Mouse (Mus musculus): ENCODE results near the gene Daam1. TPM values are rescaled to one million over a fixed set of nuclear protein-coding genes. Genes with fewer than 3 reads are reported as not detected.

The Daam1 gene
- polyA plus RNA-seq, 1 experiment from 2014 or later = 8.5 TPM

DNA sequence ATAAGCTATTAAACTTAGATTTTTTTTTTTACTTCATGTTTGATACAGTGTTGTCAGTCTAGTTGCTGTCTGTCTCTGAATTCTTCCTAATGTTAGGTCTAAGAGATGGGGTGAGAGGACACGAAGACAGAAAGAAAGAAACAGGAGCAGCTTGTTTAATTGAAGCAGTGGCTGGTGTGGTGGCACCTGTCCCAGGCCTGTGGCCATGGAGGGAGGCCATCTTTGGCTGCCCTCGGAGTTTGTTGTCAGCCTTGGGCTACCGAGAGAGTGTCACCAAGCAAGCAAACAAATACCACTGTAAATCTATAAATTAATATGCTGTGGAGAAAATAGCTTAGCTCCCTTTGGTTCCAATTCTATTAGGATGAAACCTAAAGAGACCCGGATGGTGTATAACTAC lies 74.0 kb downstream of the Daam1 start:
- Histone ChIP-seq H3K9me3 (ENCODE audit: control insufficient read depth, low read length) (no peaks in the 10 kb centered on the region), H3K4me3 (ENCODE audit: low read depth, low read length) (no peak overlapping the region), H3K27ac (replicated peaks; ENCODE audit: low read depth, low read length) (no peak overlapping the region), H3K36me3 (ENCODE audit: control insufficient read depth, insufficient read depth, low read length) (no peaks in the 10 kb centered on the region), H3K9ac (ENCODE audit: low read length) (no peak overlapping the region), H3K27me3 (ENCODE audit: control insufficient read depth, insufficient read depth, low read length) (no peaks in the 10 kb centered on the region), H3K4me2 (ENCODE audit: low read depth, severe bottlenecking) (no peak overlapping the region), H3K4me1 (ENCODE audit: control insufficient read depth, insufficient read depth, low read length) (no peaks in the 10 kb centered on the region)
- DNase-seq (ENCODE audit: low spot score) = no peak
- WGBS = 85% methylated on average over 4 of the region's 4 CpGs
- ATAC-seq (ENCODE audit: insufficient number of reproducible peaks, low FRiP score, low TSS enrichment, low read depth) = no peak

DNA sequence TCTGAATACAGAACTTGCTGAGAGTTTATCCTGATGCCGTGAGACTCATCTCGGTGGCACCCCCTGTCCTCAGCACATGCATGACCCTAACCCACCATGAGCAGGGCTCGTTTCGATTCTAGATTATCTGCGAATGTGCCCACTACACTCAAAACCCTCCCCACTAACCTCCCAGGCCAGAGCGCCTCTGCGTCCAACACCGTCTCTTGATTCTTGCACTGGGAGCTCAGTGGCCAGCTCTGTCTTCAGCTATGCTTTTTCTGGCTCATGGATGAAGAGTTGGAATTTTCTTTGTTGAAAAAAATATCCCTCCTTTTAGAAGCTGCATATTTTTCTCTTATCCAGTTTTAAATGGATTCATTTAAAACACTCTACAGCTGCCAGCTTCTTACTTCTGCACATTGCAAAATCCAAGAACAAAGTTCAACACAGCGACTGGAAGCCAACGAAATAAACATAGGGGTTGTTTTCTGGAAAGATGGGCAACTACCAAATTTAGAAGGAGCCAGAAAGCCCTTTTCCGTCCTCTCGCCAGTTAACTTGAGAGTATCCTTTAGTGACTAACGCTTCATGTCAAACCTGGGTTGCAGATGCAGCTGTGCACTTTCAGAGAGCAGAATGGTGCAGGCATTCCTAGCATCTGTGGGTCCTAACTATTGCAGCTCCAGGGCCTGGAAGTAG lies 74.9 kb downstream of the Daam1 start:
- Histone ChIP-seq H3K27me3 (ENCODE audit: control insufficient read depth, insufficient read depth, low read length) (no peaks in the 10 kb centered on the region), H3K27ac (replicated peaks; ENCODE audit: low read depth, low read length) (no peak overlapping the region), H3K9me3 (ENCODE audit: control insufficient read depth, low read length) (no peaks in the 10 kb centered on the region), H3K4me2 (ENCODE audit: low read depth, severe bottlenecking) (no peak overlapping the region), H3K9ac (ENCODE audit: low read length) (no peak overlapping the region), H3K4me1 (ENCODE audit: control insufficient read depth, insufficient read depth, low read length) (no peaks in the 10 kb centered on the region), H3K36me3 (ENCODE audit: control insufficient read depth, insufficient read depth, low read length) (no peaks in the 10 kb centered on the region), H3K4me3 (ENCODE audit: low read depth, low read length) (no peak overlapping the region)
- ATAC-seq (ENCODE audit: insufficient number of reproducible peaks, low FRiP score, low TSS enrichment, low read depth) = no peak
- DNase-seq (ENCODE audit: low spot score) = no peak
- 91% methylated on average over 13 of the region's 13 CpGs for WGBS

DNA sequence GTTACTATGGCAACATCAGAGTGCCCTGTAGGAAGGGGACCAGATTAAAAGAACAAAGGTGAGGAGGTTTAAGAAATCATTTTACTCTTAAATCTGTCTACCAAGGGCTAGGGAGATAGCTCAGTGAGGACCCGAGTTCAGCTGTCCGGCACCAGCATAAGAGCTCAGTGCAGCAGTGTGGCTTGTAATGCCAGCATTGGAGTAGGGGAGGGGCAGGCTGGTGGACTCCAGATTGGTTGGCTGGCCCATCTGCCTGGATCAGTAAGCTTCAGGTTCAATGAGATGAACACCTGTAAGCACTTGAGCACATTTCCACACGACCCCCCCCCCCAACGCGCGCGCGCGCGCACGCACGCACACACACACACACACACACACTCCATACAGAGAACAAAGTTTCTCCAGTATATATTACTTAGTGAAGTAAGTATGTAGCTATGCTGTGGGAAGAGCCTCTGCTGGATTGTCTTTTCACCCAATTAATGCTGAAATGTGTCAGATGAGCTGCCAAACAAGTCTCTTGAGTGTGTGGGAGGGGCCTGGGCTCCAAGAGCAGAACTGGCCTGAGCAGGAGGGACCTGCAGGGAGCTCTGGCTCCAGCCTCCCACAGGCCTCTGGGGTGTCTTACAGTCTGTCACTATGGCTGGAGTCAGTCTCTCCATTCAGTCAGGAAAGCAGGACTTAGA lies 75.8 kb downstream of the Daam1 start:
- ATAC-seq (ENCODE audit: insufficient number of reproducible peaks, low FRiP score, low TSS enrichment, low read depth) = no peak
- no peak for DNase-seq (ENCODE audit: low spot score)

DNA sequence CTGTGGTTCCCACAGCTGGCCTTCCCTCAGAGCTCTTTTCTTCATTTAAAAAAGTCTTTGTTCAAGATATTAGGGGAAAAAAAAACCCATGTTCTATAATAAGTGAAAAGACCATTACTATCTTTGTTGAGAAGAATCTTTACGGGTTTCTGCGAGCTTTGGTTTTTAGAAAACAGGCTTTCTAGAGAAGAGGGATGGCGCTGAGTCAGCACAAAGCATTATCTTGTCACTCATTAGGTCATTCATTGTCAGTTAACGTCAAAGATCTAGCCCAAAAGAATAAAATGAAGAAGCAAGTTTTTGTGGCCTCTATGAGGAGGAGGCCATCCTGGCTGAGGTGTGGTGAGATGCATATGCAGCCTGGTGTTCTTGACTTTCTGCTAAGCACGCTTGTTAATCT lies 78.1 kb downstream of the Daam1 start:
- Histone ChIP-seq H3K4me3 (ENCODE audit: low read depth, low read length) (no peak overlapping the region), H3K4me1 (ENCODE audit: control insufficient read depth, insufficient read depth, low read length) (0 out of 2 replicates have a peak, but pooled peaks cover 2% of the 10 kb centered on the region), H3K36me3 (ENCODE audit: control insufficient read depth, insufficient read depth, low read length) (no peaks in the 10 kb centered on the region), H3K4me2 (ENCODE audit: low read depth, severe bottlenecking) (no peak overlapping the region), H3K9ac (ENCODE audit: low read length) (no peak overlapping the region), H3K27ac (replicated peaks; ENCODE audit: low read depth, low read length) (no peak overlapping the region), H3K9me3 (ENCODE audit: control insufficient read depth, low read length) (no peaks in the 10 kb centered on the region), H3K27me3 (ENCODE audit: control insufficient read depth, insufficient read depth, low read length) (no peaks in the 10 kb centered on the region)
- 95% methylated on average over 5 of the region's 5 CpGs for WGBS
- DNase-seq (ENCODE audit: low spot score) (no peak), ATAC-seq (ENCODE audit: insufficient number of reproducible peaks, low FRiP score, low TSS enrichment, low read depth) (no peak)

More for the DNA sequence above, 75.8 kb downstream of the Daam1 start:
- no peak overlapping the region for H3K27ac ChIP-seq (replicated peaks; ENCODE audit: low read depth, low read length)
- WGBS = 92% methylated on average over 12 of the region's 12 CpGs
- no peak overlapping the region for H3K4me3 ChIP-seq (ENCODE audit: low read depth, low read length)
- no peak overlapping the region for H3K9ac ChIP-seq (ENCODE audit: low read length)
- no peaks in the 10 kb centered on the region for H3K9me3 ChIP-seq (ENCODE audit: control insufficient read depth, low read length)
- H3K4me2 ChIP-seq (ENCODE audit: low read depth, severe bottlenecking) = no peak overlapping the region
- H3K36me3 ChIP-seq (ENCODE audit: control insufficient read depth, insufficient read depth, low read length) = no peaks in the 10 kb centered on the region
- no peaks in the 10 kb centered on the region for H3K4me1 ChIP-seq (ENCODE audit: control insufficient read depth, insufficient read depth, low read length)
- H3K27me3 ChIP-seq (ENCODE audit: control insufficient read depth, insufficient read depth, low read length) = no peaks in the 10 kb centered on the region

DNA sequence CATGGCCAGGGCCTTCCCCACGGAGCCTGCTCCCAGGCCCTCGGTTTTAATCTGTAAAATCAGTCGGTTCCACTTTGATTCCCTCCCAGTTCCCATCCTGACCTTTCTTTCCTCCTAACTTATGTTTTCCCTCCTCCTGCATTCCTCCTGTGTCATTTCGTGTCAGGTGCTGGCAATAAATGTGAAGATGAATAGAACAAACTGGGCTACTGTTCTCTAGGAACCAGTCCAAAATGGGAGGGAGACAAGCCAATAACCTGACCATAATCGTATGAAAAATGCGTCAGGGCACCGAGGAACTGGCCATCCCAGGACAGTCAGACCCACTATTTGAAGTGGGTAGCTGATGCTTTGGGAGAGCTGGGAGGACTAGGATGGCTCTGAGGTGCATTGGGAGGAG lies 79.4 kb downstream of the Daam1 start:
- H3K4me3 ChIP-seq (ENCODE audit: low read depth, low read length) = no peak overlapping the region
- no peaks in the 10 kb centered on the region for H3K36me3 ChIP-seq (ENCODE audit: control insufficient read depth, insufficient read depth, low read length)
- no peak overlapping the region for H3K4me2 ChIP-seq (ENCODE audit: low read depth, severe bottlenecking)
- WGBS = 82% methylated on average over 7 of the region's 7 CpGs
- no peaks in the 10 kb centered on the region for H3K27me3 ChIP-seq (ENCODE audit: control insufficient read depth, insufficient read depth, low read length)
- H3K9ac ChIP-seq (ENCODE audit: low read length) = no peak overlapping the region
- DNase-seq (ENCODE audit: low spot score) (no peak), ATAC-seq (ENCODE audit: insufficient number of reproducible peaks, low FRiP score, low TSS enrichment, low read depth) (no peak)
- 0 out of 2 replicates have a peak, but pooled peaks cover 2% of the 10 kb centered on the region for H3K4me1 ChIP-seq (ENCODE audit: control insufficient read depth, insufficient read depth, low read length)
- no peak overlapping the region for H3K27ac ChIP-seq (replicated peaks; ENCODE audit: low read depth, low read length)
- H3K9me3 ChIP-seq (ENCODE audit: control insufficient read depth, low read length) = no peaks in the 10 kb centered on the region

DNA sequence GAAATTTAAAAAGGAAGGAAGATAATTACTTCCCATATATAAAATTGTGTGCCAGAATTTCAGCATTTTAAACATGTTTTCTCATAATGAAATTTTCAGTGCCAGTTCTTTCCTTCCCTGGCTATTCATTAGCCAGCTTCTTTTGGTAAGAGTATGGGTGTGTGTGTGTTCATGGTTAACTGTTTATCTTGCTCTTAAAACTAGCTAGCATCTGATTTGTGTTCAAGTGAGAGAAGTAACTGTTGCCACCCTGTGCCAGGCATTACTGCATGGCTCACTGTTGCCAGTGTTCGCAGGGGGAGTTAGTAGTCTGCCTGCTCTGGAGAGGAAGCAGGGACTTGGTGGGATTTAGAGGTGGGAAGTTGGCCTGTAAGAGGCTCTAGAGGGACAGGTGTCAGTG lies 81.4 kb downstream of the Daam1 start:
- WGBS = 79% methylated on average over 1 of the region's 1 CpGs
- Histone ChIP-seq H3K9me3 (ENCODE audit: control insufficient read depth, low read length) (no peaks in the 10 kb centered on the region), H3K9ac (ENCODE audit: low read length) (no peak overlapping the region), H3K4me3 (ENCODE audit: low read depth, low read length) (no peak overlapping the region), H3K27me3 (ENCODE audit: control insufficient read depth, insufficient read depth, low read length) (no peaks in the 10 kb centered on the region), H3K4me2 (ENCODE audit: low read depth, severe bottlenecking) (no peak overlapping the region), H3K36me3 (ENCODE audit: control insufficient read depth, insufficient read depth, low read length) (no peaks in the 10 kb centered on the region), H3K4me1 (ENCODE audit: control insufficient read depth, insufficient read depth, low read length) (0 out of 2 replicates have a peak, but pooled peaks cover 2% of the 10 kb centered on the region), H3K27ac (replicated peaks; ENCODE audit: low read depth, low read length) (no peak overlapping the region)
- DNase-seq (ENCODE audit: low spot score) = no peak
- ATAC-seq (ENCODE audit: insufficient number of reproducible peaks, low FRiP score, low TSS enrichment, low read depth) = no peak

DNA sequence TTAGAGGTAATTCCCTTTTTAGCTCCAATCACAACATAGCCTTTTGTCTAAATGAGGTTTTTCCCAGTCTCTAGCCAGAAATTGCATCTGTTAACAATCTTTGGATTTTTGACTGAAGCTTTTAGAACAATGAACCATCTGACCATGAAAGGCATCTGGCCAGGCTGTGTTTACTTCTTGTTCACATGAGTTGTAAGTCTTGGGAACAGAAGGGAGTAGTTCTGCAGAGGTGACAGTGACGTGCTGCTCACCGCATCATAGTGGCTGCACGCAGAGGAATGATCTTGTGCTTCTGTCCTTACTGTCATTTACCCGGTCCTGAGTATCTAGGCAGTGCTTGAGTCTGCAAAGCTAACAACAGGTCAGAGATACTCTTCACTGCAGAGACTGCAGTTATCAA lies 88.3 kb downstream of the Daam1 start:
- H3K4me2 ChIP-seq (ENCODE audit: low read depth, severe bottlenecking) = no peak overlapping the region
- peaks cover 5% of the 10 kb centered on the region; the same call in 1 of the 2 replicates for H3K4me1 ChIP-seq (ENCODE audit: control insufficient read depth, insufficient read depth, low read length)
- H3K4me3 ChIP-seq (ENCODE audit: low read depth, low read length) = no peak overlapping the region
- ATAC-seq (ENCODE audit: insufficient number of reproducible peaks, low FRiP score, low TSS enrichment, low read depth) = no peak
- no peaks in the 10 kb centered on the region for H3K27me3 ChIP-seq (ENCODE audit: control insufficient read depth, insufficient read depth, low read length)
- no peaks in the 10 kb centered on the region for H3K9me3 ChIP-seq (ENCODE audit: control insufficient read depth, low read length)
- no peak overlapping the region for H3K9ac ChIP-seq (ENCODE audit: low read length)
- 61% methylated on average over 4 of the region's 4 CpGs for WGBS
- H3K27ac ChIP-seq (replicated peaks; ENCODE audit: low read depth, low read length) = no peak overlapping the region
- H3K36me3 ChIP-seq (ENCODE audit: control insufficient read depth, insufficient read depth, low read length) = no peaks in the 10 kb centered on the region
- DNase-seq (ENCODE audit: low spot score) = no peak

DNA sequence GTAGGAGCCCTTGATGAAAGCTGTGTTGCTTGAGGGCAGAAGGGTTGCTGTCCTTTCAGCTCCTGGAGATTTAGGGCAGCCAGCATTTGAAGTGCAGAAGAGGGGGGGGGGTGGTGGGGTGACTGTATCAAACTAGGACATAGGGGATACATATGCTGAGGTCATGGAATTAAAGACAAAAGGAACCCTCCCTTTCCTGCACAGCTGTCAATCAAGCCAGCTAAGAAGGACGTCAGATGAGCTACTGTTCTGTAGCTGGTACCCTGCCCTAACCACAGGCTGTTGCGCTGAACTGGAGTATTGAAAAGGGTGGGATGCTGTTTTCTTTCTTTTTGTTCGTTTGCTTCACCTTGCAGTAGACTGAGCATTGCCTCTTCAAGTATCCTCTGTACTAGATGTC lies 89.1 kb downstream of the Daam1 start:
- no peak overlapping the region for H3K9ac ChIP-seq (ENCODE audit: low read length)
- peaks cover 5% of the 10 kb centered on the region; the same call in 1 of the 2 replicates for H3K4me1 ChIP-seq (ENCODE audit: control insufficient read depth, insufficient read depth, low read length)
- WGBS = 62% methylated on average over 3 of the region's 3 CpGs
- no peaks in the 10 kb centered on the region for H3K9me3 ChIP-seq (ENCODE audit: control insufficient read depth, low read length)
- no peak for DNase-seq (ENCODE audit: low spot score)
- H3K27me3 ChIP-seq (ENCODE audit: control insufficient read depth, insufficient read depth, low read length) = no peaks in the 10 kb centered on the region
- no peak overlapping the region for H3K4me2 ChIP-seq (ENCODE audit: low read depth, severe bottlenecking)
- no peaks in the 10 kb centered on the region for H3K36me3 ChIP-seq (ENCODE audit: control insufficient read depth, insufficient read depth, low read length)
- H3K27ac ChIP-seq (replicated peaks; ENCODE audit: low read depth, low read length) = no peak overlapping the region
- H3K4me3 ChIP-seq (ENCODE audit: low read depth, low read length) = no peak overlapping the region
- ATAC-seq (ENCODE audit: insufficient number of reproducible peaks, low FRiP score, low TSS enrichment, low read depth) = no peak

All from limb, embryonic 11.5 days (tissue).